Mouse (Mus musculus) forebrain, embryonic 11.5 days (tissue): ENCODE data around the gene Camkmt. TPM values are rescaled to one million over a fixed set of nuclear protein-coding genes. Genes with fewer than 3 reads are reported as not detected.

Experiments
- ATAC-seq: fragments of 200-750 bp; cut with Nextera tagmentation; replicated peaks from 2 replicates; pipeline ENCODE4 v1.8.0; 2017; ENCODE audit warnings: moderate TSS enrichment; ENCODE audit not compliant: low FRiP score
- DNase-seq: peaks from one replicate; pipeline ENCODE4 v3.0.0-alpha.2; 2017; ENCODE audit warnings: low spot score
- H3K27ac ChIP-seq: fragments of 300-500 bp; sonication (generic); 2 replicates; pipeline ENCODE4 v1.5.1; 2014; ENCODE audit warnings: low read depth, low read length
- H3K27me3 ChIP-seq: fragments of 300-500 bp; sonication (generic); 2 replicates; pipeline ENCODE4 v1.6.1; 2014; ENCODE audit warnings: mild to moderate bottlenecking, low read length, mixed read lengths; ENCODE audit not compliant: control insufficient read depth, insufficient read depth
- H3K36me3 ChIP-seq: fragments of 300-500 bp; sonication (generic); 2 replicates; pipeline ENCODE4 v1.6.1; 2014; ENCODE audit warnings: mild to moderate bottlenecking, low read length, moderate library complexity, mixed read lengths; ENCODE audit not compliant: control insufficient read depth, insufficient read depth
- H3K4me1 ChIP-seq: fragments of 300-500 bp; sonication (generic); replicated peaks from 2 replicates; pipeline ENCODE4 v1.6.1; 2014; ENCODE audit warnings: low read length, mixed read lengths; ENCODE audit not compliant: control insufficient read depth, insufficient read depth
- H3K4me2 ChIP-seq: fragments of 300-500 bp; sonication (generic); 2 replicates; pipeline ENCODE4 v1.6.1; 2014; ENCODE audit warnings: low read depth, mild to moderate bottlenecking, low read length, moderate library complexity, mixed read lengths; ENCODE audit not compliant: severe bottlenecking
- H3K4me3 ChIP-seq: fragments of 300-500 bp; sonication (generic); 2 replicates; pipeline ENCODE4 v1.5.1; 2014; ENCODE audit warnings: low read depth, low read length
- H3K9ac ChIP-seq: fragments of 300-500 bp; sonication (generic); 2 replicates; pipeline ENCODE4 v1.6.1; 2014; ENCODE audit warnings: low read length
- H3K9me3 ChIP-seq: fragments of 300-500 bp; sonication (generic); 2 replicates; pipeline ENCODE4 v1.6.1; 2016; ENCODE audit warnings: low read length, mixed read lengths; ENCODE audit not compliant: control insufficient read depth
- WGBS: fragments of 180-500 bp; shearing (Covaris S2); extraction: QIAGEN DNeasy Blood & Tissue Kit; methylation state at CpG from one replicate; pipeline ENCODE4 v1.1.7; 2014; 5-methylcytosine and 5-hydroxymethylcytosine counted together
- polyA plus RNA-seq: library from polyadenylated mRNA; unstranded; fragments of >200 nt; fragmentation: Nextera tagmentation; extraction: Ambion mirVana; gene quantifications from 2 replicates; pipeline ENCODE4 v1.2.1, GENCODE M21; 2014

Camkmt gene
- polyA plus RNA-seq, 1 experiment from 2014 or later = 15.9 TPM

- H3K27ac ChIP-seq = no peak overlapping the region
- H3K4me3 ChIP-seq = no peak overlapping the region
- no peak overlapping the region for H3K9ac ChIP-seq
- no peaks in the 10 kb centered on the region; the same call in 1 of the 2 replicates for H3K9me3 ChIP-seq
- no peaks in the 10 kb centered on the region for H3K36me3 ChIP-seq
- no peak for ATAC-seq
- no peak for DNase-seq
- WGBS = 88% methylated on average over 6 of the region's 6 CpGs
- no peak overlapping the region for H3K4me2 ChIP-seq
- H3K4me1 ChIP-seq = no peaks in the 10 kb centered on the region
- no peaks in the 10 kb centered on the region for H3K27me3 ChIP-seq
Observed at GRCm38 (mm10) chr17:85292276-85292675, 201.9 kb downstream of the Camkmt start.

- Histone ChIP-seq H3K27me3 (no peaks in the 10 kb centered on the region), H3K27ac (no peak overlapping the region), H3K9ac (no peak overlapping the region), H3K4me1 (no peaks in the 10 kb centered on the region), H3K4me2 (no peak overlapping the region), H3K36me3 (no peaks in the 10 kb centered on the region), H3K4me3 (no peak overlapping the region), H3K9me3 (no peaks in the 10 kb centered on the region)
- 98% methylated on average over 3 of the region's 3 CpGs for WGBS
- DNase-seq (no peak), ATAC-seq (no peak)
Observed at GRCm38 (mm10) chr17:85303686-85304085, 213.3 kb downstream of the Camkmt start.

GRCm38 (mm10) chr17:85308566-85308965 is 218.2 kb downstream of the Camkmt start:
- Histone ChIP-seq H3K9me3 (no peaks in the 10 kb centered on the region), H3K4me3 (no peak overlapping the region), H3K9ac (no peak overlapping the region), H3K4me1 (no peaks in the 10 kb centered on the region), H3K4me2 (no peak overlapping the region), H3K27ac (no peak overlapping the region), H3K27me3 (no peaks in the 10 kb centered on the region), H3K36me3 (no peaks in the 10 kb centered on the region)
- WGBS = 79% methylated on average over 7 of the region's 7 CpGs
- no peak for ATAC-seq
- DNase-seq = no peak

- Histone ChIP-seq H3K27ac (no peak overlapping the region), H3K36me3 (no peaks in the 10 kb centered on the region), H3K27me3 (no peaks in the 10 kb centered on the region), H3K4me1 (no peaks in the 10 kb centered on the region), H3K9ac (no peak overlapping the region), H3K4me2 (no peak overlapping the region), H3K4me3 (no peak overlapping the region), H3K9me3 (no peaks in the 10 kb centered on the region)
- WGBS = 93% methylated on average over 10 of the region's 10 CpGs
- DNase-seq (no peak), ATAC-seq (no peak)
Observed at GRCm38 (mm10) chr17:85309046-85309445, 218.7 kb downstream of the Camkmt start.

- H3K4me2 ChIP-seq = no peak overlapping the region
- ATAC-seq (no peak), DNase-seq (no peak)
- H3K27me3 ChIP-seq = no peaks in the 10 kb centered on the region
- H3K4me3 ChIP-seq = no peak overlapping the region
- H3K9ac ChIP-seq = no peak overlapping the region
- 84% methylated on average over 13 of the region's 13 CpGs for WGBS
- no peaks in the 10 kb centered on the region for H3K36me3 ChIP-seq
- no peaks in the 10 kb centered on the region for H3K9me3 ChIP-seq
- no peaks in the 10 kb centered on the region for H3K4me1 ChIP-seq
- no peak overlapping the region for H3K27ac ChIP-seq
Observed at GRCm38 (mm10) chr17:85311348-85311747, 221.0 kb downstream of the Camkmt start.

GRCm38 (mm10) chr17:85318401-85318800 is 228.0 kb downstream of the Camkmt start:
- 62% methylated on average over 10 of the region's 10 CpGs for WGBS
- Histone ChIP-seq H3K27me3 (no peaks in the 10 kb centered on the region), H3K9me3 (no peaks in the 10 kb centered on the region), H3K4me2 (no peak overlapping the region), H3K4me3 (no peak overlapping the region), H3K27ac (no peak overlapping the region), H3K9ac (no peak overlapping the region), H3K36me3 (no peaks in the 10 kb centered on the region), H3K4me1 (no peaks in the 10 kb centered on the region)
- DNase-seq = no peak
- no peak for ATAC-seq

- Histone ChIP-seq H3K27ac (no peak overlapping the region), H3K4me3 (no peak overlapping the region), H3K4me2 (no peak overlapping the region), H3K4me1 (no peaks in the 10 kb centered on the region), H3K27me3 (no peaks in the 10 kb centered on the region), H3K36me3 (no peaks in the 10 kb centered on the region), H3K9ac (no peak overlapping the region), H3K9me3 (no peaks in the 10 kb centered on the region)
- no peak for DNase-seq
- no peak for ATAC-seq
- 78% methylated on average over 8 of the region's 8 CpGs for WGBS
Observed at GRCm38 (mm10) chr17:85319779-85320300, 229.5 kb downstream of the Camkmt start.

GRCm38 (mm10) chr17:85328901-85329300 is 238.5 kb downstream of the Camkmt start:
- ATAC-seq (no peak), DNase-seq (no peak)
- no peak overlapping the region for H3K4me2 ChIP-seq
- H3K9ac ChIP-seq = no peak overlapping the region
- WGBS = 93% methylated on average over 10 of the region's 10 CpGs
- H3K36me3 ChIP-seq = no peaks in the 10 kb centered on the region
- H3K4me1 ChIP-seq = no peaks in the 10 kb centered on the region
- no peak overlapping the region for H3K27ac ChIP-seq
- H3K4me3 ChIP-seq = no peak overlapping the region
- H3K27me3 ChIP-seq = no peaks in the 10 kb centered on the region
- H3K9me3 ChIP-seq = no peaks in the 10 kb centered on the region

- ATAC-seq (no peak; the same call in 1 of the 2 replicates), DNase-seq (no peak)
- H3K9me3 ChIP-seq = no peaks in the 10 kb centered on the region
- no peaks in the 10 kb centered on the region for H3K36me3 ChIP-seq
- H3K27ac ChIP-seq = no peak overlapping the region
- H3K4me2 ChIP-seq = no peak overlapping the region
- H3K4me1 ChIP-seq = no peaks in the 10 kb centered on the region; the same call in 1 of the 2 replicates
- no peak overlapping the region for H3K4me3 ChIP-seq
- no peaks in the 10 kb centered on the region for H3K27me3 ChIP-seq
- H3K9ac ChIP-seq = no peak overlapping the region
- 87% methylated on average over 10 of the region's 10 CpGs for WGBS
Observed at GRCm38 (mm10) chr17:85335464-85335863, 245.1 kb downstream of the Camkmt start.
